Mouse (Mus musculus): ENCODE data around the gene Arhgap9.

DNA sequence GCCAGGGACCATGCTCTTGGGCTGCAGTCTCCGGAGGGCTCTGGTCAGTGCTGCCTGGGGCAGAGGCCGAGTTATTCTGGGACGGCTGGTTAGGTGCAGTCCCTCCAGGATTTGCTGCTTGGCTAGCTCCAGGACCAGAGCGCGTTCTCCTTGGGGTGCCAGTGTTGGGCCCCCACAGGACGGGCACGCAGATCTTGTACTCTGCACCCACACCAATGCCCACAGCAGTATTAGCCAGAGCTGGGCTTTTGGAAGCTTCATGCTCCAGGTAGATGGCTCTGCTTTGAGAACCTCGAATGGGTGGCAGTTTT lies 29.5 kb downstream of the Arhgap9 start:
- TF ChIP-seq USF1 (IDR thresholded peaks at IDR 0.05; ENCODE audit: low read depth), result no peak
- TF ChIP-seq CTCF (IDR thresholded peaks at IDR 0.05; ENCODE audit: control insufficient read depth, insufficient read depth, insufficient read length), result no peak
- no peak for TF ChIP-seq MAX (IDR thresholded peaks at IDR 0.05)
- no peak for TF ChIP-seq MYOD1 (IDR thresholded peaks at IDR 0.05; ENCODE audit: control insufficient read depth, insufficient read length, low read depth)
- no peak for TF ChIP-seq CEBPB (IDR thresholded peaks at IDR 0.05; ENCODE audit: low read depth)
- TF ChIP-seq MYOG (IDR thresholded peaks at IDR 0.05; ENCODE audit: control insufficient read depth, extremely low read depth, insufficient read length), result no peak
- no peak for TF ChIP-seq FOSL1 (IDR thresholded peaks at IDR 0.05; ENCODE audit: insufficient read depth, low read length, poor library complexity, severe bottlenecking)

Measured in C2C12 (cell line).